Mouse (Mus musculus) intestine, embryonic 14.5 days (tissue): Measurements from ENCODE around the gene Ptprb. TPM values are rescaled to one million over a fixed set of nuclear protein-coding genes. Genes with fewer than 3 reads are reported as not detected.

Experiments used
- ATAC-seq: fragments of 200-750 bp; cut with Nextera tagmentation; replicated peaks from 2 replicates; pipeline ENCODE4 v1.8.0; 2017; ENCODE audit warnings: low read depth, moderate number of reproducible peaks, moderate TSS enrichment, moderate library complexity; ENCODE audit not compliant: low FRiP score, low TSS enrichment
- DNase-seq: peaks from one replicate; pipeline ENCODE4 v3.0.0-alpha.2; 2018; ENCODE audit warnings: low spot score
- H3K27ac ChIP-seq: fragments of 300-500 bp; sonication (generic); 2 replicates; pipeline ENCODE4 v1.5.1; 2014; ENCODE audit warnings: low read depth, mild to moderate bottlenecking, control low read depth
- H3K27me3 ChIP-seq: fragments of 300-500 bp; sonication (generic); replicated peaks from 2 replicates; pipeline ENCODE4 v1.6.1; 2014; ENCODE audit warnings: low read length, control low read depth; ENCODE audit not compliant: control insufficient read depth, insufficient read depth
- H3K36me3 ChIP-seq: fragments of 300-500 bp; sonication (generic); 2 replicates; pipeline ENCODE4 v1.6.1; 2014; ENCODE audit warnings: low read length, control low read depth; ENCODE audit not compliant: control insufficient read depth, insufficient read depth
- H3K4me1 ChIP-seq: fragments of 300-500 bp; sonication (generic); replicated peaks from 2 replicates; pipeline ENCODE4 v1.6.1; 2014; ENCODE audit warnings: low read length, control low read depth, mixed read lengths; ENCODE audit not compliant: control insufficient read depth, insufficient read depth
- H3K4me2 ChIP-seq: fragments of 300-500 bp; sonication (generic); 2 replicates; pipeline ENCODE4 v1.6.1; 2014; ENCODE audit warnings: low read length
- H3K4me3 ChIP-seq: fragments of 300-500 bp; sonication (generic); 2 replicates; pipeline ENCODE4 v1.5.1; 2014; ENCODE audit warnings: low read depth, low read length, control low read depth, mixed read lengths
- H3K9ac ChIP-seq: fragments of 300-500 bp; sonication (generic); 2 replicates; pipeline ENCODE4 v1.6.1; 2014; ENCODE audit warnings: mild to moderate bottlenecking, low read length
- H3K9me3 ChIP-seq: fragments of 300-500 bp; sonication (generic); 2 replicates; pipeline ENCODE4 v1.6.1; 2016; ENCODE audit warnings: low read length, control low read depth; ENCODE audit not compliant: control insufficient read depth
- WGBS: fragments of 180-500 bp; shearing (Covaris S2); extraction: QIAGEN DNeasy Blood & Tissue Kit; methylation state at CpG from one replicate; pipeline ENCODE4 v1.1.7; 2014; 5-methylcytosine and 5-hydroxymethylcytosine counted together
- polyA plus RNA-seq: library from polyadenylated mRNA; unstranded; fragments of >200 nt; fragmentation: Nextera tagmentation; extraction: Ambion mirVana; gene quantifications from 2 replicates; pipeline ENCODE4 v1.2.1, GENCODE M21; 2014

Gene Ptprb
- polyA plus RNA-seq, 1 experiment from 2014 or later = 5.8 TPM

DNA sequence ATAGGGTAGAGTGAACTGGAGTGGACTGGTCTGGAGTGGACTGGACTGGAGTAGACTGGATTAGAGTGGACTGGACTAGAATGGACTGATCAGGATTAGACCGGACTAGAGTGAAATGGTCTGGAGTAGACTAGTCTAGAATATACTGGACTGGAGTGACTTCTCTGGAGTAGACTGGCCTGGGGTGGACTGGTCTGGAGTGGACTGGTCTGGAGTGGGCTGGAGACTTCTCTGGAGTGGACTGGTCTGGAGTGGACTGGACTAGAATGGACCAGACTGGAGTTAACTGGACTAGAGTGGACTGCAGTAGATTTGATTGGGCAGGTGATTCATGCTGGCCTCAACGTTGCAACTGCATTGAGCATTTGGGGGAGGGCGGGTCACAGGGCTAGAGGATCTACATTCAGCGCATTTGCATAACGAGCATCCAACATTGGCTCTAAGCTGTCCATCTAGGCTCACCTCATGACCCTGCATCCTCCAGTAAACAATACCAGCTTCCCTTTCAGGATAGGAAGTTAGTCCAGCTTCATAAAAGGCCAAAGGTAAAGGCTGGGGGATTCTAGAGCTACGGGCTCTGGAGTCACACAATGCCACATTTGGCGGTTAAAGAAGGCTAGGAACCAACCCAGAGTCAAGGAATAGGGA, 11.5 kb downstream of the Ptprb start:
- Histone ChIP-seq H3K36me3 (no peaks in the 10 kb centered on the region), H3K27me3 (no peaks in the 10 kb centered on the region), H3K27ac (no peak overlapping the region), H3K4me1 (no peaks in the 10 kb centered on the region), H3K4me2 (no peak overlapping the region), H3K9ac (no peak overlapping the region), H3K9me3 (no peaks in the 10 kb centered on the region), H3K4me3 (no peak overlapping the region)
- ATAC-seq (0 out of 2 replicates have a peak, but pooled peaks have one; percentile 27), DNase-seq (peak; percentile 24)
- WGBS = 85% methylated on average over 7 of the region's 7 CpGs

- no peaks in the 10 kb centered on the region for H3K36me3 ChIP-seq
- 33% methylated on average over 9 of the region's 9 CpGs for WGBS
- no peak overlapping the region for H3K4me3 ChIP-seq
- H3K27me3 ChIP-seq = no peaks in the 10 kb centered on the region
- H3K9me3 ChIP-seq = no peaks in the 10 kb centered on the region
- H3K4me1 ChIP-seq = no peaks in the 10 kb centered on the region
- H3K4me2 ChIP-seq = no peak overlapping the region
- DNase-seq (peak; percentile 47), ATAC-seq (no peak)
- H3K27ac ChIP-seq = no peak overlapping the region
- no peak overlapping the region for H3K9ac ChIP-seq
These were observed 12.8 kb downstream of the Ptprb start for GRCm38 (mm10) chr10:116288130-116288529.

GRCm38 (mm10) chr10:116290483-116290882, 15.2 kb downstream of the Ptprb start:
- H3K4me3 ChIP-seq = no peak overlapping the region
- H3K4me2 ChIP-seq = no peak overlapping the region
- no peak overlapping the region for H3K27ac ChIP-seq
- no peaks in the 10 kb centered on the region for H3K4me1 ChIP-seq
- no peak for ATAC-seq
- no peaks in the 10 kb centered on the region for H3K36me3 ChIP-seq
- H3K9ac ChIP-seq = no peak overlapping the region
- H3K9me3 ChIP-seq = no peaks in the 10 kb centered on the region
- no peaks in the 10 kb centered on the region for H3K27me3 ChIP-seq
- 72% methylated on average over 4 of the region's 4 CpGs for WGBS
- DNase-seq = peak; percentile 31

DNA sequence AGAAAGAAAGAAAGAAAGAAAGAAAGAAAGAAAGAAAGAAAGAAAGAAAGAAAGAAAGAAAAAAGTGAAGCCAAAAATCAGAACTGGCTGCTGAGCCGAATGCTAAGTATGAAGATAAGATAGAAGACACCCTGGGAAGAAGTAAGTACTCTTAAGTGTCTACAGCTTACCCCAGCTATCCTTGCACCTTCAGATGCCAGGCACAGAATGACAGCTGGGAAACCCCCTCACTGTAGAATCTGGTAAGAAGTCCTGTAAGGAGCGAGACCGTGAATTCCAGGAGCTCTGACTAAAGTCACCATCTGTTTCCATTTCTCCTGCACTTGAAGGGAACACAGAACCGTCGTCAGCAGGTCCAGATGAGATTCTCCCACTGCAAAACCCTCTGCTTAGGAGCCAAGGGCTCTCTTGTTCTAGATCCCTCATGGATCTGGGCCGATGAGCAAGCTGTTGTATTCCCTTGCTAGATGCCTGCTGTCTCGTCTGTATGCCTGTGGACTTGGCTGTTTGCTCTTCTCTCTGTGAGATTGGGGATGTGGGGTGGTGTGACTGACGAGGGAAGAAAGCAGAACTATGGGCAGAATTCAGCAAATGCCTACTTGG, 15.9 kb downstream of the Ptprb start:
- no peak overlapping the region for H3K27ac ChIP-seq
- H3K4me3 ChIP-seq = no peak overlapping the region
- peak; percentile 48 for DNase-seq
- H3K4me2 ChIP-seq = no peak overlapping the region
- H3K4me1 ChIP-seq = no peaks in the 10 kb centered on the region
- ATAC-seq = no peak
- no peaks in the 10 kb centered on the region for H3K27me3 ChIP-seq
- H3K36me3 ChIP-seq = no peaks in the 10 kb centered on the region
- H3K9me3 ChIP-seq = no peaks in the 10 kb centered on the region
- 68% methylated on average over 8 of the region's 8 CpGs for WGBS
- H3K9ac ChIP-seq = no peak overlapping the region

DNA sequence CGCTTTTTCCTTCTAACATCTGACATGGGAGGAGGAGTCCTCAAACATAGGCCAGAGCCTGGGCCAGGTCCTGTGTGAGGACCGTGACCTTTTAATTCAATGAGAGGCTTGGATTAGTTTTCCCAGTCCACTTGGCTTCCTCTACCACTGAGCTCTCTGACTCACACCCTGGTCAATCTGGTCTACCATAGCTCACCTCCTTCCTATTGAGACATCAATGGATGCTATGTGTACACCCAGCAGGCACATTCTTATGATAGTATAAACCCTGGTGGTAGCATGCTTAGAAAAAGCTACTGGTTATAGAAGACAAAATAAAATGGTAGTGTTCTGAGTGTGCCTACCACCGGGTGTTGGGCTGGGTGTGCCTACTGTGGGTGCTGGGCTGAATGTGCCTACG, 21.1 kb downstream of the Ptprb start:
- WGBS = 92% methylated on average over 4 of the region's 4 CpGs
- Histone ChIP-seq H3K9ac (no peak overlapping the region), H3K36me3 (no peaks in the 10 kb centered on the region), H3K27me3 (peaks cover 9% of the 10 kb centered on the region), H3K4me3 (no peak overlapping the region), H3K9me3 (no peaks in the 10 kb centered on the region), H3K4me1 (peaks cover 4% of the 10 kb centered on the region; the same call in 1 of the 2 replicates), H3K4me2 (no peak overlapping the region), H3K27ac (no peak overlapping the region)
- ATAC-seq = no peak
- DNase-seq = peak; percentile 42

DNA sequence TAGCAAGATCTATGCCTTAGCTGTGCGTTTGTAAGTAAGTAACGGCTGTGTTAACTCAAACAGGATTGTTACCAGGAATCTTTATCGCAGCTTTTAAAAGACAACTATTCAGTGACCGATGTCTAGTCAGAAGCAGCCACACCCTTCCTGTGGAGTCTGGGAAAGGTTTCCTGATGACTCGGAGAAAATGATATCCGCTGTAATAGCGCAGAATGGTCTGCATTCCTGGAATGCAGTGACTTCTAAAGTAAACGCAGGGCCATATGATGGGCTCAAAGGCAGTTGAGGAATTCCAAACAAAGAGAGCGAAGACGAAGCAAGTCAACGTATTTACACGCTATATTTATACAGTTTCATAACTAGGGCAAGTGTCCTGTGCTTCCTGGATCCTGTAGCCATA, 22.5 kb downstream of the Ptprb start:
- Histone ChIP-seq H3K4me1 (peaks cover 4% of the 10 kb centered on the region; the same call in 1 of the 2 replicates), H3K36me3 (no peaks in the 10 kb centered on the region), H3K27me3 (peaks cover 21% of the 10 kb centered on the region), H3K9ac (no peak overlapping the region), H3K4me3 (no peak overlapping the region), H3K9me3 (no peaks in the 10 kb centered on the region), H3K27ac (no peak overlapping the region), H3K4me2 (peak overlapping the region; percentile 37)
- DNase-seq (no peak), ATAC-seq (no peak)
- 19% methylated on average over 12 of the region's 12 CpGs for WGBS

GRCm38 (mm10) chr10:116300824-116301223, 25.5 kb downstream of the Ptprb start:
- Histone ChIP-seq H3K27me3 (peaks cover 21% of the 10 kb centered on the region), H3K9me3 (no peaks in the 10 kb centered on the region), H3K4me1 (peaks cover 4% of the 10 kb centered on the region; the same call in 1 of the 2 replicates), H3K27ac (no peak overlapping the region), H3K4me2 (peak overlapping the region; percentile 95), H3K9ac (peak overlapping the region; percentile 38), H3K4me3 (peak overlapping the region; percentile 45), H3K36me3 (no peaks in the 10 kb centered on the region)
- no peak for ATAC-seq
- DNase-seq = no peak
- 15% methylated on average over 7 of the region's 7 CpGs for WGBS

DNA sequence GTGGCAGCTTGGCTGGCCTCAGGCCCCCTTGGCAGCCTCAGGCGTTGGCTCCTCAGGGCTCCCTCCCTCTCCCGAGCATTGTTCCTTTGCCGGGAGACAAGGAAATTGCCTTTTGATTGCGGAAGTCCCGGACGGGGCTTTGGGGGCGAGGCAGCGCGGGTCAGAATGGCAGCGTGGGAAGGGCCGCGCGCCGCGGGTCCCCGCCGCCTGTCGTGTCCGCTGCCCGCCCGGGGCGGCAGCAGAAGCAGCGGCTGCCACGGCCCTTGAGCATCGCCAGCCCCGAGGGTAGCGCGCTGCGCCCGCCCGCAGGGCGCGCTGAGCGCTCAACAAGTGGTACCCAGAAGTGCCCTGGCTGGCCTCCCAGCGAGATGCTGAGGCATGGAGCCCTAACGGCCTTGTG, 25.9 kb downstream of the Ptprb start:
- Histone ChIP-seq H3K9ac (peak overlapping the region; percentile 38), H3K4me2 (peak overlapping the region; percentile 95), H3K27ac (no peak overlapping the region), H3K4me3 (peak overlapping the region; percentile 45), H3K27me3 (peaks cover 21% of the 10 kb centered on the region), H3K4me1 (peaks cover 4% of the 10 kb centered on the region; the same call in 1 of the 2 replicates), H3K9me3 (no peaks in the 10 kb centered on the region), H3K36me3 (no peaks in the 10 kb centered on the region)
- 2% methylated on average over 35 of the region's 36 CpGs for WGBS
- no peak for ATAC-seq
- DNase-seq = peak; percentile 66

DNA sequence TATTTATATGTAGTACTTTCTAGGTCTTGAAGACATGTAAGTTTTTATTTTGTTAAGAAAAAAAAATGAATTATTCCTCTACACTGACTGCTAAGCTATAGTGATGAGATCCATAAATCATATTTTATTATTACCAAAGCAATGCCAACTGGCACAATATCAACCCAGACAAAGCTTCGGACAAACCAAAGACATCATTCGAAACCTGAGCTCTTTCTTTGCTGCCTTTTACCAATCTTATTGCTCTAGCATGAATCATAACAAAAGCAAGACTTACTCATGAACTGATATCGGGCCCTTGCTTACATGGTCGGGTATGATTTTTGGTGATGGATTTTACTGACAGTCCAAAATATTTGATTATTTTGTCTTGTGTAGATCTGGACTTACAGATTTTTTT, 29.0 kb downstream of the Ptprb start:
- ATAC-seq (no peak), DNase-seq (no peak)
- H3K36me3 ChIP-seq = no peaks in the 10 kb centered on the region
- H3K4me3 ChIP-seq = no peak overlapping the region
- H3K4me1 ChIP-seq = no peaks in the 10 kb centered on the region
- no peaks in the 10 kb centered on the region for H3K9me3 ChIP-seq
- H3K4me2 ChIP-seq = no peak overlapping the region
- no peak overlapping the region for H3K9ac ChIP-seq
- WGBS = 85% methylated on average over 4 of the region's 4 CpGs
- H3K27ac ChIP-seq = no peak overlapping the region
- peaks cover 21% of the 10 kb centered on the region for H3K27me3 ChIP-seq
